Mouse (Mus musculus): ENCODE results near the gene Slx4ip. TPM values are rescaled to one million over a fixed set of nuclear protein-coding genes. Genes with fewer than 3 reads are reported as not detected.

The Slx4ip gene
- 0.06 and 0.18 TPM in 2 replicates for polyA plus RNA-seq (2012; rRNA removed)

DNA sequence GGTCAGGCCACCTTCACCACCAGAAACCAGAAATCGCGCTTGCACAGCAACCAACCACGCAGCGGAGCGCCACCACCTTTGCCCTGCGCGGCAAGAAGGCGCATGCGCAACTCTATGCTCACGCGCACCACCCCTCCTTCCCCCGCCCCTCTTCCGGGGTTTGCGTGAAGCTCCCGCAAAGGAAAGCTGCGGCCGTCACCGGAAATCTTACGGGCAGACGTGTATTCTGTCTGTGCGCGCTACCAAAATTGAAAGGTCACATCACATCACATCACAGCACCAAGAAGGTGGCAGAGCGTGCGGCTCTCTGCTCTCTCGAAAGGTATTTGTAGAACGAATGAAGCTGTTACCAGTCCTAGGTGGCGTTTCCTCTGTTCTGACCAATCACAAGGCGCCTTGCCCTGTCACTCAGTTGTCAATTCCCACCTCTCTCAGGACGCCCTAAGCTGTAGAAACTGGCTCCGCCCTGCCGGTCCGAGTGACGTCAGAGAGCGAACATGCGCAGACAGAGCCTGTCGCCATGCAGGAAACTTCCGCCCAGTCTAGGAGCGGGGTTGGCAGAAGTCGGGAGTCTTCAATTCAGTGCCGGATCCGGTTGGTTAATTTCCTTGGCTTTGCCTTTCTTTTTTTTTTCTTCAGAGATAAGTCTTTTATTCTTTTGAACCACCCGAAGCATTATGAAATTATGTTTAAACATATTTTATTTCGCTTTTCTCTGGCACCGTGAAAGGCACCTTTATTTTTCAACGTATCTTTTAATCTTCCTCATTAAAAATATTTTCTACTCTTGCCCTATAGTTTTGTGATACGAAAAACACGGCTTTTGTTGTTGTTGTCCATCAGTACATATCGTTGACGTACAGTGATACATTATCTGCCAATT is at the start of gene Slx4ip, which contains the start of the genes AL731706.1 and Mkks:
Gene Slx4ip, plus strand, starts transcription at position 151 of the 883 bp plus-strand sequence.
Gene AL731706.1, minus strand, starts transcription at position 322 of the 883 bp plus-strand sequence.
Gene Mkks, minus strand, starts transcription at position 322 of the 883 bp plus-strand sequence.

DNA sequence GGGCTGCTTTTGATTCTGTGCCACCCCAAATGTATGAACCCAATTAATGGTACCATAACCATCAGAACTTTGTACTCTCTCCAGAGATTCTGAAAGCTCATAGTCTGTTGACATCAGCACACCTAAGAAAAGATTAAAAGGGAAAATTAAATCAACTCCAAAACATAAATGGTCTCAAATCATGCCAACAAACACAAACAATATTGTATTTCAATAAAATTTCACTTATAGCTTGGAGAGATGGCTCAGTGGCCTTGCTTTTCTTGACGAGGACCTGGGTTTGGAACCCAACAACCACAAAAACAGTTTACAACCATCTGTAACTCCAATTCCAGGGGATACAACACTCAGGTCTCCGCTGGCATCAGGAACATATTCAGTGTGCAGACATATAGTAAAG is 5.4 kb upstream of the Slx4ip start, which contains the start of gene AL731706.2:
Gene AL731706.2, minus strand, starts transcription at position 101 of the 400 bp plus-strand sequence.

DNA sequence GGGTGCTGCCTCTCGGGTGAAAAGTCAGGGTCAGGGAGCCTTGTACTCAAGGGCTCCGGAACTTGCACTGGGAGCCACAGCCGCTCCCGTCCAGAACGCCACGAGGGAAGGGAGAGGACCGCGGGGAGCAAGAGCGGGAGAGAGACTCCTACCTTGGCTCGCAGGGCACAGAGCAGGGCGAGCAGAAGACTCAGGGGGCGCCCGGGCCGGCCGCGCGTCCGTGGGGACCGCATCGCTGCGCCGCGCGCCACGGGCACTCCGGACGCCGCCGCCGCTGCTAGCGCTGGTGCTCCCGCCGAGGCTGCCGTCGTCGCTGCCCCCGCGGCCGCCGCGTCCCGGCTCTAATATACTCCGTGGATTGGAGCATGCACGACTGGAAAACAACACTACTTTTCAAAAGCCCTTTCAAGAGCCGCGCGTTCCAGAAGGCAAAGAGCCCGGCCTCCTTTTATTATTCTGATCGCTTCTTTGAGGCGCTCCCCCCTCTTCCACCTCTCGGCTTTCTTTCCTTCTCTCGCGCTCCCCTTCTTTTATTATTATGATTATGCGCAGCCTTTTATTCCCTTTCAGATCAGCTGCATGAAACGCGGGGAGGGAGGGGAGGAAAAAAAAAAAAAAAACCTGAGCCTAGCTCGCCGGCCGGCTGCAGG is 225.1 kb downstream of the Slx4ip start, which contains the start of gene Jag1:
Gene Jag1, minus strand, starts transcription at position 620 of the 650 bp plus-strand sequence.

Other genes starting within 250 kb of the Slx4ip start
- gene Snap25, start 177.8 kb upstream of the Slx4ip start, polyA plus RNA-seq (2012; rRNA removed) = 0.81 and 2.0 TPM in 2 replicates
- not detected in 2 replicates for gene AL731706.2, start 5.5 kb upstream of the Slx4ip start, polyA plus RNA-seq (2012; rRNA removed)
- 0.57 TPM in 1 of 2 replicates, not detected in the other for gene AL731706.1, start 171 bp downstream of the Slx4ip start, polyA plus RNA-seq (2012; rRNA removed)
- gene Mkks, start 171 bp downstream of the Slx4ip start, polyA plus RNA-seq (2012; rRNA removed) = 0.77 and 0.78 TPM in 2 replicates
- gene Jag1, start 225.4 kb downstream of the Slx4ip start, polyA plus RNA-seq (2012; rRNA removed) = 1.7 and 2.9 TPM in 2 replicates

All from stomach, adult 2 months (tissue).